Mouse (Mus musculus) neutrophil, adult 59 days (primary cell): Measurements from ENCODE around the gene Erp29. TPM values are rescaled to one million over a fixed set of nuclear protein-coding genes. Genes with fewer than 3 reads are reported as not detected.

Experiments used
- total RNA-seq, 2 experiments: library from RNA; stranded (reverse); gene quantifications; 1 replicate in 1 of 2; 2 replicates in 1 of 2; pipeline ENCODE4 v1.2.4; 2023

The Erp29 gene
- total RNA-seq = 100 to 1,000 TPM; 140 to 185 TPM

DNA sequence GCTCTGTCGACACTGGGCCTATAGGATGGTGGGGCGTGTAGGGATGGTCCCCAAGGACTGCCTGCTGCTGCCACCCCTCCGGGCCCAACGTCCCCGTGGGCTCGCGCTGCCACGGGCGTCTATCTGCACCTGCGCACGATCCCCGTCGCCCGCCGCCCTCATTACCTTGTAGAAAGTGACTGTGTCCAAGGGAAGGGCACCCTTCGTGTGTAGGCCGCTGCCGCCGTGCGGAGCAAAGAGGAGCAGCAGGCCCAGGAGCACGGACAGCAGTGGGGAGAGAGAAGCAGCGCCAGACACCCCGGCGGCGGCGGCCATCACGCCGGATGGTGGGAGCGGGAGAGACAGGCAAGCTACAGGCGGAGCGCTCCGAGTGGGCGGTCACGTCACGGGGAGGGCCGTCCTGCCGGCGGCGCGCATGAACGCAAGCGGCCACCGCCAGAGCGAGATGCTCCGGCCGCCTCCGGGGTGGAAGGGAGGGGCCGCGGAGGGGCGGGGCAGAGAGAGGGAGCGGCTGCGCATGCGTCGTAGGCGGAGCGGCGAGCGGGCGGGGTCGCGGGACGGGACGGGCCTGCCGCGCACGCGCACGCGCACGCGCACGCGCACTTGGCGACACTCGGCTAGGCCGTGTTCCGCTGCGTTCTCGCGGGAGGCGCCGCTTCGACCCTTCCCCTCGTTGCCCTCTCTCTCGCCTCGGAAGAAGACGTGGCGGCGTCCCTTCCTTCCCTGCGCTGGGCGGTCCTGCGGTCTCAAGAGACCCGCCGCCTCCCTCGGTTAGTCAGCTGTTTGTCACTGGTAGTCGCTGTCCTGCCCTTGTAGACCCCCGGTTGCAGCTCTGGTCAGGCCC, at the start of gene Erp29:
Erp29 (minus strand) TSS at position 481 of the 844 bp plus-strand sequence.

GRCm38 (mm10) chr5:121451644-121452025, 671 bp downstream of the Erp29 start, which contains the start of gene Tmem116:
TSS of gene Tmem116 (plus strand) at chr5:121451893.

GRCm38 (mm10) chr5:121397187-121398145, 54.8 kb downstream of the Erp29 start, which contains the start of gene Naa25:
TSS of gene Naa25 (plus strand) at chr5:121397936.

DNA sequence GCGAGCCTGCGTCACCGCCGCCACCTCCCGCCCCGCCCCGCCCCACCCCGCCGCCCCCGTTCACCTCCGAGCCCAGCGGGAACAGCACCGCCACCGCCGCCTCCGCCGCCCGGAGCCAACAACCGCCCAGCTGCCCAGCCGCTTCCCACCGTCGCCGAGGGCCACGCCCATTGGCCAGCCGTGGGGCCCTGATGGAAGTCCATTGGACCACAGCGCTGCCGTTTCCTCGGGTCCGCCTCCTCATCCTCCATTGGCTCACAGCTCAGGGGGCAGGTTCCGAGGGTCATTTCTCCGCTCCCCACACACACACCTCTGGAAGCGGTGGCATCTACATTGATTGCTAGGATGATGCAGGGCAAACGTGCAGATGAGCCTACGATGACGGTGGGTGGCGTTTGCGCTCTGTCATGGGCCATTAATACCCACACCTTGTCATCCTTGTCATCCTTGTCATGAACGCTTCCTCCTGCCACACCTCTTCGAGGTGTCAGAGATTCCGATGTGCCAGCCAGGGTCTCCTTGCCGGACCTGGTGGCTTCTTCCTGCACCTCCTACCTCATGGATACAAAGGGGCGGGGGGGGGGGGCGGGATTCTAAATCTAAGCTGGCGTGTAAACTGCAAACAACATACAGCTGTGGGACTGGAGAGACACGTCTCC, 66.7 kb downstream of the Erp29 start, which contains the start of gene Trafd1:
Trafd1 (minus strand) TSS at position 172 of the 659 bp plus-strand sequence.

Other genes with a start within 250 kb of the Erp29 start
- gene Rpl6, start 248.0 kb downstream of the Erp29 start, total RNA-seq = 100 to 1,000 TPM; 614 to 668 TPM
- gene Hectd4, start 232.3 kb downstream of the Erp29 start, total RNA-seq = 10 to 100 TPM; 30.0 to 35.3 TPM
- gene Trafd1, start 66.9 kb downstream of the Erp29 start, total RNA-seq = 100 to 1,000 TPM; 120 to 127 TPM
- gene Naa25, start 54.6 kb downstream of the Erp29 start, total RNA-seq = 10 to 100 TPM; 11.1 to 12.8 TPM
- 1 to 10 TPM in 1 of 2 experiments, not detected in 1; 1.0 TPM for gene Tmem116, start 613 bp downstream of the Erp29 start, total RNA-seq
- not detected for gene Adam1b, start 50.9 kb upstream of the Erp29 start, total RNA-seq
- 1 to 10 TPM; 2.6 to 2.7 TPM for gene Adam1a, start 93.0 kb upstream of the Erp29 start, total RNA-seq
- gene Gm42878, start 93.0 kb upstream of the Erp29 start, total RNA-seq = not detected
- 10 to 100 TPM; 64.2 to 77.4 TPM for gene Mapkapk5, start 93.4 kb upstream of the Erp29 start, total RNA-seq
- 100 to 1,000 TPM; 857 to 999 TPM for gene Aldh2, start 141.3 kb upstream of the Erp29 start, total RNA-seq
- 1 to 10 TPM; 4.3 to 4.9 TPM for gene Acad12, start 166.4 kb upstream of the Erp29 start, total RNA-seq
- gene Acad10, start 208.0 kb upstream of the Erp29 start, total RNA-seq = 1 to 10 TPM; 2.9 to 4.7 TPM
- gene Brap, start 208.1 kb upstream of the Erp29 start, total RNA-seq = 10 to 100 TPM; 64.0 to 74.1 TPM